Mouse (Mus musculus): Measurements from ENCODE around the gene Rmdn3. TPM values are rescaled to one million over a fixed set of nuclear protein-coding genes. Genes with fewer than 3 reads are reported as not detected.

Gene Rmdn3
- polyA plus RNA-seq, 1 experiment from 2014 or later, result 43.1 TPM

GRCm38 (mm10) chr2:119165401-119165800, 8.6 kb upstream of the Rmdn3 start:
- no peak overlapping the region for H3K9ac ChIP-seq
- ATAC-seq (ENCODE audit: low FRiP score, low read depth), result no peak
- H3K9me3 ChIP-seq, result no peaks in the 10 kb centered on the region
- no peak overlapping the region for H3K4me2 ChIP-seq (replicated peaks)
- H3K27me3 ChIP-seq (replicated peaks), result peaks cover 28% of the 10 kb centered on the region
- H3K36me3 ChIP-seq, result no peaks in the 10 kb centered on the region
- H3K4me3 ChIP-seq, result no peak overlapping the region
- H3K4me1 ChIP-seq, result peaks cover 18% of the 10 kb centered on the region
- no peak overlapping the region for H3K27ac ChIP-seq

- peaks cover 28% of the 10 kb centered on the region for H3K27me3 ChIP-seq (replicated peaks)
- no peak overlapping the region for H3K9ac ChIP-seq
- peaks cover 18% of the 10 kb centered on the region for H3K4me1 ChIP-seq
- no peaks in the 10 kb centered on the region for H3K36me3 ChIP-seq
- WGBS, result 89% methylated on average over 4 of the region's 4 CpGs
- no peaks in the 10 kb centered on the region for H3K9me3 ChIP-seq
- no peak overlapping the region for H3K4me2 ChIP-seq (replicated peaks)
- ATAC-seq (ENCODE audit: low FRiP score, low read depth), result no peak
- no peak overlapping the region for H3K4me3 ChIP-seq
- no peak overlapping the region for H3K27ac ChIP-seq
Observed at GRCm38 (mm10) chr2:119163999-119164398, 7.2 kb upstream of the Rmdn3 start.

GRCm38 (mm10) chr2:119163135-119163534, 6.3 kb upstream of the Rmdn3 start:
- Histone ChIP-seq H3K27ac (no peak overlapping the region), H3K4me3 (no peak overlapping the region), H3K4me2 (replicated peaks) (no peak overlapping the region), H3K27me3 (replicated peaks) (peaks cover 23% of the 10 kb centered on the region), H3K9ac (no peak overlapping the region), H3K4me1 (peaks cover 17% of the 10 kb centered on the region), H3K36me3 (no peaks in the 10 kb centered on the region), H3K9me3 (no peaks in the 10 kb centered on the region)
- WGBS, result 67% methylated on average over 3 of the region's 3 CpGs
- ATAC-seq (ENCODE audit: low FRiP score, low read depth), result no peak

GRCm38 (mm10) chr2:119161247-119161646, 4.4 kb upstream of the Rmdn3 start:
- H3K27me3 ChIP-seq (replicated peaks), result peaks cover 6% of the 10 kb centered on the region
- H3K27ac ChIP-seq, result no peak overlapping the region
- ATAC-seq (ENCODE audit: low FRiP score, low read depth), result no peak
- H3K36me3 ChIP-seq, result no peaks in the 10 kb centered on the region
- H3K4me3 ChIP-seq, result no peak overlapping the region
- H3K4me2 ChIP-seq (replicated peaks), result no peak overlapping the region
- H3K9ac ChIP-seq, result no peak overlapping the region
- WGBS, result 21% methylated on average over 2 of the region's 2 CpGs
- no peaks in the 10 kb centered on the region for H3K9me3 ChIP-seq
- peaks cover under 1% of the 10 kb centered on the region; the same call in 1 of the 2 replicates for H3K4me1 ChIP-seq

- no peaks in the 10 kb centered on the region for H3K9me3 ChIP-seq
- peaks cover 11% of the 10 kb centered on the region for H3K4me1 ChIP-seq
- H3K27ac ChIP-seq, result no peak overlapping the region
- no peak overlapping the region for H3K9ac ChIP-seq
- ATAC-seq (ENCODE audit: low FRiP score, low read depth), result no peak
- no peaks in the 10 kb centered on the region for H3K27me3 ChIP-seq (replicated peaks)
- no peak overlapping the region for H3K4me2 ChIP-seq (replicated peaks)
- no peak overlapping the region for H3K4me3 ChIP-seq
- peaks cover 12% of the 10 kb centered on the region for H3K36me3 ChIP-seq
Observed at GRCm38 (mm10) chr2:119157836-119158235, 1.0 kb upstream of the Rmdn3 start.

GRCm38 (mm10) chr2:119156081-119156680, 653 bp downstream of the Rmdn3 start:
- 7% methylated on average over 34 of the region's 34 CpGs for WGBS
- Histone ChIP-seq H3K9me3 (no peaks in the 10 kb centered on the region), H3K27me3 (replicated peaks) (no peaks in the 10 kb centered on the region), H3K4me1 (peaks cover 11% of the 10 kb centered on the region), H3K27ac (no peak overlapping the region), H3K4me2 (replicated peaks) (peak overlapping the region; percentile 95), H3K36me3 (peaks cover 29% of the 10 kb centered on the region), H3K9ac (peak overlapping the region; percentile 90), H3K4me3 (peak overlapping the region; percentile 98)
- ATAC-seq (ENCODE audit: low FRiP score, low read depth), result peak; percentile 10; the same call in 1 of the 2 replicates

- Histone ChIP-seq H3K4me2 (replicated peaks) (peak overlapping the region; percentile 95), H3K27ac (no peak overlapping the region), H3K4me1 (peaks cover 11% of the 10 kb centered on the region), H3K9me3 (no peaks in the 10 kb centered on the region), H3K4me3 (0 out of 2 replicates have a peak overlapping the region, but pooled peaks have one; percentile 5), H3K27me3 (replicated peaks) (no peaks in the 10 kb centered on the region), H3K9ac (no peak overlapping the region), H3K36me3 (peaks cover 37% of the 10 kb centered on the region)
- ATAC-seq (ENCODE audit: low FRiP score, low read depth), result no peak
- 87% methylated on average over 9 of the region's 9 CpGs for WGBS
Observed at GRCm38 (mm10) chr2:119155388-119155787, 1.4 kb downstream of the Rmdn3 start.

- no peak overlapping the region for H3K4me3 ChIP-seq
- peaks cover 43% of the 10 kb centered on the region for H3K36me3 ChIP-seq
Observed at GRCm38 (mm10) chr2:119154683-119155082, 2.2 kb downstream of the Rmdn3 start.

GRCm38 (mm10) chr2:119152255-119152654, 4.6 kb downstream of the Rmdn3 start:
- Histone ChIP-seq H3K4me3 (no peak overlapping the region), H3K9me3 (no peaks in the 10 kb centered on the region), H3K9ac (no peak overlapping the region), H3K36me3 (peaks cover 67% of the 10 kb centered on the region), H3K27me3 (replicated peaks) (no peaks in the 10 kb centered on the region), H3K4me1 (peaks cover 11% of the 10 kb centered on the region), H3K27ac (no peak overlapping the region), H3K4me2 (replicated peaks) (no peak overlapping the region)
- WGBS, result 87% methylated on average over 6 of the region's 6 CpGs
- ATAC-seq (ENCODE audit: low FRiP score, low read depth), result no peak

More at GRCm38 (mm10) chr2:119154683-119155082, 2.2 kb downstream of the Rmdn3 start:
- Histone ChIP-seq H3K27ac (no peak overlapping the region), H3K9ac (no peak overlapping the region), H3K9me3 (no peaks in the 10 kb centered on the region), H3K27me3 (replicated peaks) (no peaks in the 10 kb centered on the region), H3K4me1 (peaks cover 11% of the 10 kb centered on the region), H3K4me2 (replicated peaks) (no peak overlapping the region)
- ATAC-seq (ENCODE audit: low FRiP score, low read depth), result no peak
- 77% methylated on average over 2 of the region's 2 CpGs for WGBS

- H3K4me1 ChIP-seq, result no peaks in the 10 kb centered on the region
- peaks cover 87% of the 10 kb centered on the region for H3K36me3 ChIP-seq
- 93% methylated on average over 8 of the region's 8 CpGs for WGBS
- H3K9me3 ChIP-seq, result no peaks in the 10 kb centered on the region
- H3K27me3 ChIP-seq (replicated peaks), result no peaks in the 10 kb centered on the region
- no peak for ATAC-seq (ENCODE audit: low FRiP score, low read depth)
- H3K4me3 ChIP-seq, result no peak overlapping the region
- no peak overlapping the region for H3K27ac ChIP-seq
- H3K4me2 ChIP-seq (replicated peaks), result no peak overlapping the region
- H3K9ac ChIP-seq, result no peak overlapping the region
Observed at GRCm38 (mm10) chr2:119147775-119148174, 9.1 kb downstream of the Rmdn3 start.

- 94% methylated on average over 22 of the region's 22 CpGs for WGBS
- no peak overlapping the region for H3K4me3 ChIP-seq
- no peaks in the 10 kb centered on the region for H3K27me3 ChIP-seq (replicated peaks)
- H3K27ac ChIP-seq, result no peak overlapping the region
- H3K9ac ChIP-seq, result no peak overlapping the region
- no peaks in the 10 kb centered on the region for H3K4me1 ChIP-seq
- no peaks in the 10 kb centered on the region for H3K9me3 ChIP-seq
- no peak for ATAC-seq (ENCODE audit: low FRiP score, low read depth)
- H3K4me2 ChIP-seq (replicated peaks), result no peak overlapping the region
- H3K36me3 ChIP-seq, result peaks cover 87% of the 10 kb centered on the region
Observed at GRCm38 (mm10) chr2:119147160-119147678, 9.6 kb downstream of the Rmdn3 start.

GRCm38 (mm10) chr2:119146435-119146834, 10.4 kb downstream of the Rmdn3 start:
- ATAC-seq (ENCODE audit: low FRiP score, low read depth), result no peak
- 94% methylated on average over 6 of the region's 6 CpGs for WGBS
- H3K36me3 ChIP-seq, result peaks cover 87% of the 10 kb centered on the region
- no peaks in the 10 kb centered on the region for H3K9me3 ChIP-seq
- H3K27ac ChIP-seq, result no peak overlapping the region
- H3K27me3 ChIP-seq (replicated peaks), result no peaks in the 10 kb centered on the region
- H3K9ac ChIP-seq, result no peak overlapping the region
- no peak overlapping the region for H3K4me2 ChIP-seq (replicated peaks)
- H3K4me1 ChIP-seq, result no peaks in the 10 kb centered on the region
- no peak overlapping the region for H3K4me3 ChIP-seq

GRCm38 (mm10) chr2:119145199-119145598, 11.6 kb downstream of the Rmdn3 start:
- H3K36me3 ChIP-seq, result peaks cover 84% of the 10 kb centered on the region
- no peak overlapping the region for H3K9ac ChIP-seq
- H3K27me3 ChIP-seq (replicated peaks), result no peaks in the 10 kb centered on the region
- no peak overlapping the region for H3K27ac ChIP-seq
- H3K9me3 ChIP-seq, result no peaks in the 10 kb centered on the region
- WGBS, result 94% methylated on average over 2 of the region's 2 CpGs
- no peak overlapping the region for H3K4me3 ChIP-seq
- no peak overlapping the region for H3K4me2 ChIP-seq (replicated peaks)
- ATAC-seq (ENCODE audit: low FRiP score, low read depth), result no peak
- no peaks in the 10 kb centered on the region for H3K4me1 ChIP-seq

Measured in neural tube, embryonic 12.5 days (tissue).